Comparison of ENCODE assay signal across 20 mouse cellular contexts in the genomic region with DNA sequence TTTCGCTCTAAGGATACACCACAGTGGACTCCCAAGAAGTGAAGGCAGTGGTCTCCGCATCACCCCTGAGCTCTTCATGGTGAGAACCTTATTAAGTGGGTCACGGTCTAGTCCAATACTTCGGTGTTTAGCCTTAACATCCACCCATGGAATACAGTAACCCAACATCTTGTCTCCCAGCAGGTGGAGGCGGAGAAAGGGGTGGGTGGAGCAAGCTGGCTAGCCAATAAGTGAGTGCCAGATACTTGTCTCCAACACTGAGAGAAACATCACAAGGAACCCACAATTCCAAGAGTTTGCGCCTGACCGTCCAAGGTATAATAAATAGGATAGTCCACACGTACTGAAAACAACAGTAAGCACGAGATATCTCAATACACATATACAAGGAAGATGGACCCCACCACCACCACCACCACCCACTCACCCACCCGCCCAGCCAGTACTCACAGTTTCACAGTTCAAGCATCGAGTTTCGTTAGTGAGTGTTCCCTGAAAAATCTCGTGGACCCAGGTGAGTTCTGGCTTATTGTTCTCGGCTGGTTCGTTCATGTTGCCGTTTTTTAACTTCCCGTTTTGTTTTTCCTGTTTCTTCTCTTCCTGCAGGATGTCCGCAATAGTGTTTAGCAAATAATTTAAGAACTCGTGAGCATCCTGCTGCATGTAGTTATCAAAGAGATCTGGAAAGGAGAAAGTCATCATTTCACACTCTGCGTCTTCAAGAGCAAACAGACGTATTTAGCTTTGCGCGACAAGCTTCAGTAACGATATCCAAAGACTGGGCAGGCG. TPM values are rescaled to one million over a fixed set of nuclear protein-coding genes. Genes with fewer than 3 reads are reported as not detected.
A peak's percentile ranks its signal among the peaks of the same experiment; 100 is the strongest.
DNase-seq lines count a peak whose midpoint lies in the region; ATAC-seq and TF ChIP-seq lines count a peak whose summit lies in the region.
"Had no signal": no experiment of that assay in that cellular context is flagged by ENCODE, and none has a peak within 500 bp of the region (broad histone marks: within the 10 kb centered on the region; RNA-seq: fewer than 3 reads in every experiment).

No protein-coding gene starts in this region.

- H3K4me3 ChIP-seq in kidney, postnatal 0 days (replicated peaks; ENCODE audit: low read depth, low read length) = no peak overlapping the region
- no peak overlapping the region for H3K4me3 ChIP-seq in stomach, embryonic 14.5 days (ENCODE audit: low read depth, low read length)
- H3K4me3 ChIP-seq in stomach, postnatal 0 days (ENCODE audit: low read depth, low read length) = no peak overlapping the region
- H3K4me3 ChIP-seq: embryonic facial prominence, embryonic 12.5 days; forebrain, embryonic 15.5 days; heart, embryonic 13.5 days; hindbrain, embryonic 12.5 days had no signal

- no peak overlapping the region for H3K9ac ChIP-seq in kidney, postnatal 0 days (ENCODE audit: low read depth, low read length)
- H3K9ac ChIP-seq in stomach, embryonic 14.5 days (replicated peaks; ENCODE audit: low read depth, low read length) = no peak overlapping the region
- H3K9ac ChIP-seq in stomach, postnatal 0 days (ENCODE audit: low read length) = no peak overlapping the region
- H3K9ac ChIP-seq: embryonic facial prominence, embryonic 12.5 days; forebrain, embryonic 15.5 days; heart, embryonic 13.5 days; hindbrain, embryonic 12.5 days had no signal

- ATAC-seq in frontal cortex, adult (ENCODE audit: low TSS enrichment) = peak; percentile 16; the same call in 1 of the 2 replicates
- ATAC-seq in kidney, postnatal 0 days (replicated peaks; ENCODE audit: low FRiP score, low read depth) = no peak
- ATAC-seq in stomach, embryonic 14.5 days (ENCODE audit: insufficient number of reproducible peaks, insufficient read depth, low FRiP score, low read depth) = no peak
- no peak for ATAC-seq in stomach, postnatal 0 days (ENCODE audit: low FRiP score, low TSS enrichment)
- ATAC-seq: CD4-positive, CD25-positive, alpha-beta regulatory T cell, adult 4 months; forebrain, embryonic 15.5 days had no signal

- no peak for TF ChIP-seq CTCF in kidney, postnatal 0 days (IDR thresholded peaks at IDR 0.05; ENCODE audit: low read depth)
- TF ChIP-seq CTCF in stomach, postnatal 0 days (IDR thresholded peaks at IDR 0.05; ENCODE audit: low read depth) = no peak

- no peak for TF ChIP-seq EP300 in stomach, postnatal 0 days (optimal IDR thresholded peaks at IDR 0.05)

- H3K4me1 ChIP-seq in kidney, postnatal 0 days (replicated peaks; ENCODE audit: insufficient read depth, low read length) = 0 out of 2 replicates have a peak, but pooled peaks cover 2% of the 10 kb centered on the region
- H3K4me1 ChIP-seq in stomach, embryonic 14.5 days (ENCODE audit: control insufficient read depth, insufficient read depth, low read length) = peaks cover 13% of the 10 kb centered on the region; the same call in 1 of the 2 replicates
- peaks cover 3% of the 10 kb centered on the region; the same call in 1 of the 2 replicates for H3K4me1 ChIP-seq in stomach, postnatal 0 days (replicated peaks; ENCODE audit: control insufficient read depth, insufficient read depth)
- H3K4me1 ChIP-seq: embryonic facial prominence, embryonic 12.5 days; forebrain, embryonic 15.5 days; hindbrain, embryonic 12.5 days had no signal

- H3K36me3 ChIP-seq in kidney, postnatal 0 days (ENCODE audit: insufficient read depth, low read length) = peaks cover 20% of the 10 kb centered on the region
- peaks cover 25% of the 10 kb centered on the region for H3K36me3 ChIP-seq in stomach, embryonic 14.5 days (ENCODE audit: control insufficient read depth, insufficient read depth, low read length)
- H3K36me3 ChIP-seq in stomach, postnatal 0 days (ENCODE audit: control insufficient read depth, insufficient read depth, low read length) = peaks cover 8% of the 10 kb centered on the region
- H3K36me3 ChIP-seq: forebrain, embryonic 15.5 days had no signal

- H3K9me3 ChIP-seq in kidney, postnatal 0 days (replicated peaks; ENCODE audit: low read length) = no peaks in the 10 kb centered on the region
- H3K9me3 ChIP-seq in stomach, embryonic 14.5 days (ENCODE audit: control insufficient read depth, low read depth, low read length) = no peaks in the 10 kb centered on the region
- no peaks in the 10 kb centered on the region for H3K9me3 ChIP-seq in stomach, postnatal 0 days (ENCODE audit: control insufficient read depth, low read length)
- H3K9me3 ChIP-seq: embryonic facial prominence, embryonic 12.5 days; forebrain, embryonic 15.5 days; G1E; heart, embryonic 13.5 days; hindbrain, embryonic 12.5 days had no signal

- no peaks in the 10 kb centered on the region for H3K27me3 ChIP-seq in kidney, postnatal 0 days (ENCODE audit: insufficient read depth, low read length)
- H3K27me3 ChIP-seq in stomach, embryonic 14.5 days (ENCODE audit: control insufficient read depth, insufficient read depth, low read length) = no peaks in the 10 kb centered on the region
- H3K27me3 ChIP-seq in stomach, postnatal 0 days (ENCODE audit: control insufficient read depth, insufficient read depth, low read length) = no peaks in the 10 kb centered on the region
- H3K27me3 ChIP-seq: embryonic facial prominence, embryonic 12.5 days; forebrain, embryonic 15.5 days; heart, embryonic 13.5 days; hindbrain, embryonic 12.5 days had no signal

- H3K27ac ChIP-seq in kidney, postnatal 0 days = peak overlapping the region; percentile 3
- H3K27ac ChIP-seq in stomach, embryonic 14.5 days (ENCODE audit: low read length) = peak overlapping the region; percentile 33; the same call in 1 of the 2 replicates
- H3K27ac ChIP-seq in stomach, postnatal 0 days (replicated peaks) = no peak overlapping the region
- H3K27ac ChIP-seq: embryonic facial prominence, embryonic 12.5 days; forebrain, embryonic 15.5 days; hindbrain, embryonic 12.5 days had no signal

- 88% methylated on average over 25 of the region's 25 CpGs for WGBS in kidney, postnatal 0 days
- WGBS in stomach, embryonic 14.5 days = 87% methylated on average over 25 of the region's 25 CpGs
- WGBS in stomach, postnatal 0 days = 82% methylated on average over 25 of the region's 25 CpGs

- no peak overlapping the region for H3K4me2 ChIP-seq in kidney, postnatal 0 days (ENCODE audit: low read length)
- no peak overlapping the region for H3K4me2 ChIP-seq in stomach, embryonic 14.5 days (replicated peaks; ENCODE audit: low read depth, low read length)
- H3K4me2 ChIP-seq in stomach, postnatal 0 days (replicated peaks; ENCODE audit: low read depth) = no peak overlapping the region
- H3K4me2 ChIP-seq: embryonic facial prominence, embryonic 12.5 days; forebrain, embryonic 15.5 days; heart, embryonic 13.5 days; hindbrain, embryonic 12.5 days had no signal

- no peak for DNase-seq in frontal cortex, postnatal 25 days (ENCODE audit: low spot score in 2 of 2)
- no peak for DNase-seq in kidney, postnatal 0 days (ENCODE audit: low spot score)
- no peak for DNase-seq in kidney, postnatal 14 days
- DNase-seq in stomach, postnatal 0 days (ENCODE audit: low spot score) = no peak
- no peak for DNase-seq in spleen, postnatal 4 days (ENCODE audit: low spot score in 2 of 2)
- DNase-seq: adrenal gland, postnatal 10 days; B cell, adult 2 months; cerebellum, adult 11-12 months; cerebellum, adult 9-10 months; cerebellum, postnatal 25 days; gastrocnemius, postnatal 14 days; heart, postnatal 4 days had no signal

RNA-seq across cellular contexts. Expression of a gene that starts 39.3 kb away (rescaled TPM):
- 20.4 and 21.3 TPM in 2 replicates for polyA plus RNA-seq in kidney, postnatal 0 days (2015; fragmentation: Nextera tagmentation; extraction: Ambion mirVana)
- 41.6 and 48.1 TPM in 2 replicates for polyA plus RNA-seq in stomach, embryonic 14.5 days (2014; fragmentation: Nextera tagmentation; extraction: Ambion mirVana)
- 18.7 and 20.0 TPM in 2 replicates for polyA plus RNA-seq in stomach, postnatal 0 days (2015; fragmentation: Nextera tagmentation; extraction: Ambion mirVana)
